Mouse (Mus musculus) lung, embryonic 15.5 days (tissue): ENCODE data around the gene Ngb. TPM values are rescaled to one million over a fixed set of nuclear protein-coding genes. Genes with fewer than 3 reads are reported as not detected.

Experiments used
- polyA plus RNA-seq: library from polyadenylated mRNA; unstranded; fragments of >200 nt; fragmentation: Nextera tagmentation; extraction: Ambion mirVana; gene quantifications from 2 replicates; pipeline ENCODE4 v1.2.1, GENCODE M21; 2015

Gene Ngb
- polyA plus RNA-seq, 1 experiment from 2014 or later: 7.1 TPM

Other genes with a start within 250 kb of the Ngb start
- 49.4 and 50.0 TPM in 2 replicates for gene Irf2bpl, start 217.7 kb downstream of the Ngb start, polyA plus RNA-seq
- 18.0 and 19.2 TPM in 2 replicates for gene Cipc, start 155.5 kb downstream of the Ngb start, polyA plus RNA-seq
- gene Zdhhc22, start 112.1 kb downstream of the Ngb start, polyA plus RNA-seq: 0.12 TPM in 1 of 2 replicates, not detected in the other
- gene Tmem63c, start 81.2 kb downstream of the Ngb start, polyA plus RNA-seq: 0.06 and 0.07 TPM in 2 replicates
- 33.3 and 34.4 TPM in 2 replicates for gene Gstz1, start 44.6 kb upstream of the Ngb start, polyA plus RNA-seq
- gene Pomt2, start 45.4 kb upstream of the Ngb start, polyA plus RNA-seq: 16.4 and 16.8 TPM in 2 replicates
- 1.3 and 1.9 TPM in 2 replicates for gene Samd15, start 97.2 kb upstream of the Ngb start, polyA plus RNA-seq
- 2.2 and 2.6 TPM in 2 replicates for gene Tmed8, start 97.9 kb upstream of the Ngb start, polyA plus RNA-seq
- 0.26 and 0.39 TPM in 2 replicates for gene Noxred1, start 136.2 kb upstream of the Ngb start, polyA plus RNA-seq
- 40.7 and 41.1 TPM in 2 replicates for gene Vipas39, start 163.7 kb upstream of the Ngb start, polyA plus RNA-seq
- 219 and 232 TPM in 2 replicates for gene Ahsa1, start 163.9 kb upstream of the Ngb start, polyA plus RNA-seq
- 0.84 and 1.0 TPM in 2 replicates for gene Ism2, start 197.2 kb upstream of the Ngb start, polyA plus RNA-seq